Mouse (Mus musculus): ENCODE data around the gene Pdpn.

- TF ChIP-seq GATA1 (IDR thresholded peaks at IDR 0.05; ENCODE audit: borderline replicate concordance, low read length): no peak
- no peak for TF ChIP-seq FLI1 (IDR thresholded peaks at IDR 0.05; ENCODE audit: low read length)
Measured at GRCm38 (mm10) chr4:143334145-143334544, 34.8 kb upstream of the Pdpn start.
